Mouse (Mus musculus): Measurements from ENCODE around the gene Pabpc4.

DNA sequence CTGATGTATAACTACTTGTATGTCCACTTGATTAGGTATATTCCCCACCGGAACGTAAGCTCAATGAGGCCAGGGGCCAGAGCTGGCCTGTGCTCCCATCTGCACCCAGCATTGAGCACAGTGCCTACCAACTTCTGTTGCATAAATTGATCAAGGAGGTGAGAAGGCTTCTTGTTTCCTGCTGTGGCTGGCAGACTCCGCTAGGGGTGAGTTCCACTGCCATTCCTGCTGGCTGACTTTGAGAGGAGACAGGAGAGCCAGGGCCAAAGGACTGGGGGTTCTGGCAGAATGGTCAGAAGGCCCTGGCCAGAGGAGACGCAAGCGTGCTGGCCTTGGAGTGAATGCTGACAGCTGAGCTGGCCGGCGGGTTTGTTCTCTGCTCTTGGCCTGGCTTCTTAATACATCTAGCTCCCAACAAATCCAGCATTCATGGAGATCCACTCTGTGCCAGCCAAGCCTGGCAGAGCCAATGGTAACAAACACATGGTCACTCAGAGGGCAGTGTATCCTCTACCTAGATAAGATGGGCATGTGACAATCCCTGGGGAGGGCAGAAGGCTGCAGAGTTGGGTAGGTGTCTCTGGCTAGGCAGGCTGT is 13.1 kb upstream of the Pabpc4 start:
- TF ChIP-seq CTCF (IDR thresholded peaks at IDR 0.05; ENCODE audit: insufficient read depth, low read length) (no peak), POLR2A (IDR thresholded peaks at IDR 0.05; ENCODE audit: borderline replicate concordance, extremely low read depth, low read depth, low read length) (no peak)
